Mouse (Mus musculus): Measurements from ENCODE around the gene Wdfy1.

GRCm38 (mm10) chr1:79678117-79678684 lies 97.7 kb downstream of the Wdfy1 start:
- no peak for TF ChIP-seq POLR2A (IDR thresholded peaks at IDR 0.05; ENCODE audit: borderline replicate concordance, control insufficient read depth, low read depth, low read length)
- no peak for TF ChIP-seq CTCF (IDR thresholded peaks at IDR 0.05; ENCODE audit: control insufficient read depth, insufficient read depth, low read length)

All from bone marrow, adult 2 months (tissue).